Mouse (Mus musculus): ENCODE measurements at regions not wholly inside any gene's neighbourhood (a gene's known extent, or its start where the extent isn't known, plus 50 kb on each side); places are given as distances from the start of the nearest gene placed in this dataset.

GRCm38 (mm10) chr8:8482707-8483480 lies 178.1 kb downstream of the Efnb2 start:
- DNase-seq: no peak

- DNase-seq: no peak
Observed at GRCm38 (mm10) chr8:8477456-8477855, 183.6 kb downstream of the Efnb2 start.

GRCm38 (mm10) chr8:8468552-8468951 lies 192.5 kb downstream of the Efnb2 start:
- DNase-seq: no peak

GRCm38 (mm10) chr8:8466526-8467244 lies 194.4 kb downstream of the Efnb2 start:
- DNase-seq: no peak

GRCm38 (mm10) chr8:8462455-8462854 lies 198.6 kb downstream of the Efnb2 start:
- DNase-seq: no peak

GRCm38 (mm10) chr8:8457536-8457935 lies 203.5 kb downstream of the Efnb2 start:
- peak in 1 of 2 experiments; percentile 21 for DNase-seq

GRCm38 (mm10) chr8:8453944-8454343 lies 207.1 kb downstream of the Efnb2 start:
- DNase-seq: no peak

GRCm38 (mm10) chr8:8452226-8452625 lies 208.8 kb downstream of the Efnb2 start:
- DNase-seq: no peak

GRCm38 (mm10) chr8:8448911-8449310 lies 212.1 kb downstream of the Efnb2 start:
- DNase-seq: no peak

- DNase-seq: no peak
Observed at GRCm38 (mm10) chr8:8441568-8441967, 219.5 kb downstream of the Efnb2 start.

- no peak for DNase-seq
Observed at GRCm38 (mm10) chr8:8440903-8441302, 220.1 kb downstream of the Efnb2 start.

- no peak for DNase-seq
Observed at GRCm38 (mm10) chr8:8426201-8426600, 234.8 kb downstream of the Efnb2 start.

GRCm38 (mm10) chr8:8423443-8423842 lies 237.6 kb downstream of the Efnb2 start:
- DNase-seq: peak; percentile 27 to 40

- peak; percentile 73 to 81 for DNase-seq
Observed at GRCm38 (mm10) chr8:8421713-8422112, 239.3 kb downstream of the Efnb2 start.

GRCm38 (mm10) chr8:8419360-8420330 lies 241.4 kb downstream of the Efnb2 start:
- no peak for DNase-seq

GRCm38 (mm10) chr8:8418929-8419328 lies 242.1 kb downstream of the Efnb2 start:
- DNase-seq: no peak

GRCm38 (mm10) chr8:8418525-8418924 lies 242.5 kb downstream of the Efnb2 start:
- DNase-seq: no peak

GRCm38 (mm10) chr8:8416092-8416701 lies 244.8 kb downstream of the Efnb2 start:
- DNase-seq: no peak

GRCm38 (mm10) chr8:8407357-8407756 lies 253.7 kb downstream of the Efnb2 start:
- no peak for DNase-seq

GRCm38 (mm10) chr8:8403410-8403809 lies 257.6 kb downstream of the Efnb2 start:
- no peak for DNase-seq

- no peak for DNase-seq
Observed at GRCm38 (mm10) chr8:8392303-8392702, 268.7 kb downstream of the Efnb2 start.

GRCm38 (mm10) chr8:8391321-8391720 lies 269.7 kb downstream of the Efnb2 start:
- no peak for DNase-seq

GRCm38 (mm10) chr8:8378248-8378647 lies 282.8 kb downstream of the Efnb2 start:
- no peak for DNase-seq
